Mouse (Mus musculus): ENCODE data around the gene Cmip. TPM values are rescaled to one million over a fixed set of nuclear protein-coding genes. Genes with fewer than 3 reads are reported as not detected.

The Cmip gene
- polyA plus RNA-seq, 2 experiments: 27.1 to 39.7 TPM

- Histone ChIP-seq H3K27ac (replicated peaks; ENCODE audit: low read depth, low read length) (no peak overlapping the region), H3K9me3 (ENCODE audit: control insufficient read depth, low read length) (no peaks in the 10 kb centered on the region), H3K4me1 (ENCODE audit: control insufficient read depth, insufficient read depth, low read length) (peaks cover 15% of the 10 kb centered on the region), H3K4me3 (replicated peaks; ENCODE audit: low read length) (no peak overlapping the region), H3K4me2 (replicated peaks; ENCODE audit: low read depth, low read length, severe bottlenecking) (no peak overlapping the region), H3K36me3 (ENCODE audit: control insufficient read depth, insufficient read depth, low read length) (no peaks in the 10 kb centered on the region), H3K9ac (ENCODE audit: low read depth, low read length, severe bottlenecking) (no peak overlapping the region), H3K27me3 (ENCODE audit: control insufficient read depth, insufficient read depth, low read length) (no peaks in the 10 kb centered on the region)
- WGBS: 69% methylated on average over 10 of the region's 10 CpGs
- DNase-seq (ENCODE audit: low spot score) (no peak), ATAC-seq (ENCODE audit: low FRiP score, low read depth) (no peak)
- no peak for TF ChIP-seq POLR2A (IDR thresholded peaks at IDR 0.05; ENCODE audit: borderline replicate concordance, extremely low read depth, insufficient read depth, insufficient read length)
These were observed 153.5 kb downstream of the Cmip start for GRCm38 (mm10) chr8:117410391-117410790.

- ATAC-seq (ENCODE audit: low FRiP score, low read depth) (no peak), DNase-seq (ENCODE audit: low spot score) (no peak)
- no peak for TF ChIP-seq POLR2A (IDR thresholded peaks at IDR 0.05; ENCODE audit: borderline replicate concordance, extremely low read depth, insufficient read depth, insufficient read length)
- Histone ChIP-seq H3K4me2 (replicated peaks; ENCODE audit: low read depth, low read length, severe bottlenecking) (no peak overlapping the region), H3K9me3 (ENCODE audit: control insufficient read depth, low read length) (no peaks in the 10 kb centered on the region), H3K27ac (replicated peaks; ENCODE audit: low read depth, low read length) (no peak overlapping the region), H3K4me3 (replicated peaks; ENCODE audit: low read length) (no peak overlapping the region), H3K4me1 (ENCODE audit: control insufficient read depth, insufficient read depth, low read length) (peaks cover 15% of the 10 kb centered on the region), H3K27me3 (ENCODE audit: control insufficient read depth, insufficient read depth, low read length) (no peaks in the 10 kb centered on the region), H3K36me3 (ENCODE audit: control insufficient read depth, insufficient read depth, low read length) (0 out of 2 replicates have a peak, but pooled peaks cover 3% of the 10 kb centered on the region), H3K9ac (ENCODE audit: low read depth, low read length, severe bottlenecking) (no peak overlapping the region)
- 67% methylated on average over 10 of the region's 10 CpGs for WGBS
These were observed 154.0 kb downstream of the Cmip start for GRCm38 (mm10) chr8:117410901-117411300.

- no peak overlapping the region for H3K27ac ChIP-seq (replicated peaks; ENCODE audit: low read depth, low read length)
- peaks cover 8% of the 10 kb centered on the region; the same call in 1 of the 2 replicates for H3K36me3 ChIP-seq (ENCODE audit: control insufficient read depth, insufficient read depth, low read length)
- no peak for TF ChIP-seq POLR2A (IDR thresholded peaks at IDR 0.05; ENCODE audit: borderline replicate concordance, extremely low read depth, insufficient read depth, insufficient read length)
- no peaks in the 10 kb centered on the region for H3K9me3 ChIP-seq (ENCODE audit: control insufficient read depth, low read length)
- peaks cover 15% of the 10 kb centered on the region for H3K4me1 ChIP-seq (ENCODE audit: control insufficient read depth, insufficient read depth, low read length)
- ATAC-seq (ENCODE audit: low FRiP score, low read depth) (no peak), DNase-seq (ENCODE audit: low spot score) (no peak)
- no peak overlapping the region for H3K4me3 ChIP-seq (replicated peaks; ENCODE audit: low read length)
- no peaks in the 10 kb centered on the region for H3K27me3 ChIP-seq (ENCODE audit: control insufficient read depth, insufficient read depth, low read length)
- WGBS: 62% methylated on average over 9 of the region's 10 CpGs
- no peak overlapping the region for H3K9ac ChIP-seq (ENCODE audit: low read depth, low read length, severe bottlenecking)
- H3K4me2 ChIP-seq (replicated peaks; ENCODE audit: low read depth, low read length, severe bottlenecking): no peak overlapping the region
These were observed 155.4 kb downstream of the Cmip start for GRCm38 (mm10) chr8:117412232-117412631.

GRCm38 (mm10) chr8:117417830-117418229 lies 161.0 kb downstream of the Cmip start:
- DNase-seq (ENCODE audit: low spot score) (no peak), ATAC-seq (ENCODE audit: low FRiP score, low read depth) (no peak)
- H3K27ac ChIP-seq (replicated peaks; ENCODE audit: low read depth, low read length): no peak overlapping the region
- no peak overlapping the region for H3K4me3 ChIP-seq (replicated peaks; ENCODE audit: low read length)
- H3K9ac ChIP-seq (ENCODE audit: low read depth, low read length, severe bottlenecking): no peak overlapping the region
- H3K4me2 ChIP-seq (replicated peaks; ENCODE audit: low read depth, low read length, severe bottlenecking): no peak overlapping the region
- no peak for TF ChIP-seq POLR2A (IDR thresholded peaks at IDR 0.05; ENCODE audit: borderline replicate concordance, extremely low read depth, insufficient read depth, insufficient read length)
- 93% methylated on average over 9 of the region's 9 CpGs for WGBS
- no peaks in the 10 kb centered on the region for H3K27me3 ChIP-seq (ENCODE audit: control insufficient read depth, insufficient read depth, low read length)
- H3K9me3 ChIP-seq (ENCODE audit: control insufficient read depth, low read length): no peaks in the 10 kb centered on the region
- 0 out of 2 replicates have a peak, but pooled peaks cover 6% of the 10 kb centered on the region for H3K4me1 ChIP-seq (ENCODE audit: control insufficient read depth, insufficient read depth, low read length)
- peaks cover 18% of the 10 kb centered on the region for H3K36me3 ChIP-seq (ENCODE audit: control insufficient read depth, insufficient read depth, low read length)

GRCm38 (mm10) chr8:117420841-117421534 lies 164.1 kb downstream of the Cmip start:
- no peak overlapping the region for H3K9ac ChIP-seq (ENCODE audit: low read depth, low read length, severe bottlenecking)
- 90% methylated on average over 17 of the region's 17 CpGs for WGBS
- no peaks in the 10 kb centered on the region for H3K9me3 ChIP-seq (ENCODE audit: control insufficient read depth, low read length)
- H3K4me1 ChIP-seq (ENCODE audit: control insufficient read depth, insufficient read depth, low read length): no peaks in the 10 kb centered on the region
- no peak overlapping the region for H3K4me2 ChIP-seq (replicated peaks; ENCODE audit: low read depth, low read length, severe bottlenecking)
- H3K4me3 ChIP-seq (replicated peaks; ENCODE audit: low read length): no peak overlapping the region
- no peaks in the 10 kb centered on the region for H3K27me3 ChIP-seq (ENCODE audit: control insufficient read depth, insufficient read depth, low read length)
- ATAC-seq (ENCODE audit: low FRiP score, low read depth): no peak
- no peak for TF ChIP-seq POLR2A (IDR thresholded peaks at IDR 0.05; ENCODE audit: borderline replicate concordance, extremely low read depth, insufficient read depth, insufficient read length)
- no peak overlapping the region for H3K27ac ChIP-seq (replicated peaks; ENCODE audit: low read depth, low read length)
- no peak for DNase-seq (ENCODE audit: low spot score)
- H3K36me3 ChIP-seq (ENCODE audit: control insufficient read depth, insufficient read depth, low read length): peaks cover 36% of the 10 kb centered on the region
